Mouse (Mus musculus) liver, embryonic 11.5 days (tissue): ENCODE results near the gene G3bp1. TPM values are rescaled to one million over a fixed set of nuclear protein-coding genes. Genes with fewer than 3 reads are reported as not detected.

ENCODE experiments used
- ATAC-seq: fragments of 200-750 bp; cut with Nextera tagmentation; replicated peaks from 2 replicates; pipeline ENCODE4 v1.8.0; 2017; ENCODE audit warnings: moderate number of reproducible peaks, mild to moderate bottlenecking, moderate TSS enrichment, moderate library complexity; ENCODE audit not compliant: low FRiP score
- DNase-seq: peaks from one replicate; pipeline ENCODE4 v3.0.0-alpha.2; 2017; ENCODE audit warnings: low spot score
- H3K27ac ChIP-seq: fragments of 300-500 bp; sonication (generic); 2 replicates; pipeline ENCODE4 v1.5.1; 2014; ENCODE audit warnings: mild to moderate bottlenecking, low read depth, low read length, control low read depth
- H3K27me3 ChIP-seq: fragments of 300-500 bp; sonication (generic); replicated peaks from 2 replicates; pipeline ENCODE4 v1.6.1; 2014; ENCODE audit warnings: low read length, mixed read lengths; ENCODE audit not compliant: control insufficient read depth, insufficient read depth
- H3K36me3 ChIP-seq: fragments of 300-500 bp; sonication (generic); 2 replicates; pipeline ENCODE4 v1.6.1; 2014; ENCODE audit warnings: mild to moderate bottlenecking, low read length, moderate library complexity, mixed read lengths; ENCODE audit not compliant: control insufficient read depth, insufficient read depth
- H3K4me1 ChIP-seq: fragments of 300-500 bp; sonication (generic); replicated peaks from 2 replicates; pipeline ENCODE4 v1.6.1; 2014; ENCODE audit warnings: low read length, mixed read lengths; ENCODE audit not compliant: control insufficient read depth, insufficient read depth
- H3K4me2 ChIP-seq: fragments of 300-500 bp; sonication (generic); 2 replicates; pipeline ENCODE4 v1.6.1; 2014; ENCODE audit warnings: mild to moderate bottlenecking, control low read depth, moderate library complexity
- H3K4me3 ChIP-seq: fragments of 300-500 bp; sonication (generic); 2 replicates; pipeline ENCODE4 v1.5.1; 2014; ENCODE audit warnings: low read depth, low read length, control low read depth
- H3K9ac ChIP-seq: fragments of 300-500 bp; sonication (generic); 2 replicates; pipeline ENCODE4 v1.6.1; 2014; ENCODE audit warnings: low read depth, low read length, control low read depth
- H3K9me3 ChIP-seq: fragments of 300-500 bp; sonication (generic); 2 replicates; pipeline ENCODE4 v1.6.1; 2016; ENCODE audit warnings: low read length, inconsistent platforms, mixed read lengths; ENCODE audit not compliant: control insufficient read depth
- WGBS: fragments of 180-500 bp; shearing (Covaris S2); extraction: QIAGEN DNeasy Blood & Tissue Kit; methylation state at CpG from one replicate; pipeline ENCODE4 v1.1.7; 2014; 5-methylcytosine and 5-hydroxymethylcytosine counted together
- polyA plus RNA-seq: library from polyadenylated mRNA; unstranded; fragments of >200 nt; fragmentation: Nextera tagmentation; extraction: Ambion mirVana; gene quantifications from 2 replicates; pipeline ENCODE4 v1.2.1, GENCODE M21; 2014

Gene G3bp1
- polyA plus RNA-seq, 1 experiment from 2014 or later = 204 TPM

DNA sequence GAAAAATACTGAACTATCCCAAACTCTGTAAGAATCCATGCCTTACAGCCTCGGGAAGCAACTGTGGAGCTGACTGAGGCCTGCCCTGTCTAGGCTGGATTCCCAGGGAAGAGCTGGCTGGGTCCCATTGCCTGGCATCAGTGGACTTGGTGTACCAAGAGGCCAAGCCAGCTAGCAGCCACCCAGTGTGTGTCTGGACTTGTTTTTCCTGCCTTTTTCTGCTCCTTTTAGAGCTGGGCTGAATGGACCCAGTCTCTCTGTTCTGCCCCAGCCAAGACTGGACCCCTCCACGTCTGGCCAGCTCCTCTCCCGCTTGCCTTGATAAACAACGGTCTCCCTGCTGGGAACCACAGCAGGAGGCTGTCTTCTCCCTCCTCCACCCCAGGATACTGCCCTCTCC lies 31.5 kb upstream of the G3bp1 start:
- no peaks in the 10 kb centered on the region for H3K9me3 ChIP-seq
- H3K27ac ChIP-seq = no peak overlapping the region
- no peak overlapping the region for H3K9ac ChIP-seq
- H3K27me3 ChIP-seq = no peaks in the 10 kb centered on the region
- 52% methylated on average over 4 of the region's 4 CpGs for WGBS
- H3K4me2 ChIP-seq = no peak overlapping the region
- no peak for DNase-seq
- H3K4me3 ChIP-seq = no peak overlapping the region
- no peak for ATAC-seq
- no peaks in the 10 kb centered on the region for H3K36me3 ChIP-seq
- H3K4me1 ChIP-seq = no peaks in the 10 kb centered on the region

DNA sequence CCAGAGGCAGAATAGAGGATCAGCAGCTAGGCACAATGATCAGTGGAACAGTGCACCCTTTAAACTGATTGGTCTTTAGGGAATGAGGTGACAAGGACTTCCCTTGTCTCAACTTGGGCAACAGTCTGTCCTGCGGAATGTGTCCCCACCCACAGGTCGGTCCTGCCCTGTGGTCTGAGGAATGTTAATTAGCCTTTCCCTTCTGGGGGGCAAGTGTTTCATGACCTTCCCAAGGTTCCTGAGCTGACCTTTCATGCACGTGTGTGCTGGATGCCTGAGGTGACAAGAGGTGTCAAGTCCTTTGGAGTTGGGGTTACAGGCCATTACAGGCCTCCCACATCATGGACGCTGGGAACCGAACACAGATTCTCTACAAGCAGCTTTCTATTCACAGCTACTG lies 29.8 kb upstream of the G3bp1 start:
- Histone ChIP-seq H3K4me1 (no peaks in the 10 kb centered on the region), H3K9me3 (no peaks in the 10 kb centered on the region), H3K4me3 (no peak overlapping the region), H3K9ac (no peak overlapping the region), H3K4me2 (no peak overlapping the region), H3K36me3 (no peaks in the 10 kb centered on the region), H3K27ac (no peak overlapping the region), H3K27me3 (no peaks in the 10 kb centered on the region)
- 66% methylated on average over 5 of the region's 5 CpGs for WGBS
- DNase-seq (no peak), ATAC-seq (no peak)

DNA sequence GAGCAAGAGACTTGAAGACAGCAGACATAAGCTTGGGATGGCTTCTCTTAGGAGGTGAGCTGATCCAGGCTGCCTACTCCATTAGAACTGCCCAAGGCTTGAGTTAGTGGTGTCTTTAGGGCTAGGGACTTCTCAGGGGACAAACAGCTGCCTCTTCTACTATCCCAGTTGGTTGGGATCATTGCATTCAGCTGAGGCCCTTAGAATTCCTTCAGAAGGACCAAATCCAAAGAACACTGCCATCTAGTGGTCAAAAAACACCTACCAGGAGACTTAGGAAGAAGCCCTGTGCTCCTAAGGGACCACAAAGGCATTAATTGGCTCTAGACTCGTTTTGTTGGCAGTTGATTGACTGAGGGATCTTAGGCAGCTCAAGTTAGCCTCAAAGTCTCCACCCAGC lies 24.7 kb upstream of the G3bp1 start:
- Histone ChIP-seq H3K27ac (no peak overlapping the region), H3K4me3 (no peak overlapping the region), H3K9me3 (no peaks in the 10 kb centered on the region), H3K9ac (no peak overlapping the region), H3K4me1 (0 out of 2 replicates have a peak, but pooled peaks cover 2% of the 10 kb centered on the region), H3K27me3 (no peaks in the 10 kb centered on the region), H3K36me3 (no peaks in the 10 kb centered on the region; the same call in 1 of the 2 replicates), H3K4me2 (no peak overlapping the region)
- WGBS = 0% methylated on average over 1 of the region's 1 CpGs
- 0 out of 2 replicates have a peak, but pooled peaks have one; percentile 21 for ATAC-seq
- DNase-seq = no peak

DNA sequence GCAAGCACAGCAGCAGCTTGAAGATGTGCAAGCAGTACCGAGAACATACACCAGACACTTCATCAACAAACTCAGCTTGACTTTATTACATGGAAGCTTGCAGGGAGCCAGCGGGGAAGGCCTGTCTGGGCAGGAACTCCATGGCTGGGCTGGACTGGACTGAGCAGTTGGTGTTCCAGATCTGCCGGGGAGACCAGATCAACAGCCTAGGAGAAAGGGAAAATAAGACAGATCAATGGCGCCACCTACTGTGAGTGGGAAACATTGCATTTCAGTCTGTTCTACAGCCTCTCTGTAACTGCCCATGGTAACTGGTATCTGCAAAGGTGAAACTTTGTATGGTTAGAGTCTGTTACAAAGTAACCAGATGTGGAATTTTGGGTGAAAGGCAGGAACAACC lies 22.9 kb upstream of the G3bp1 start:
- Histone ChIP-seq H3K4me3 (no peak overlapping the region), H3K27ac (no peak overlapping the region), H3K4me2 (no peak overlapping the region), H3K27me3 (no peaks in the 10 kb centered on the region), H3K36me3 (peaks cover 4% of the 10 kb centered on the region; the same call in 1 of the 2 replicates), H3K9me3 (no peaks in the 10 kb centered on the region), H3K4me1 (0 out of 2 replicates have a peak, but pooled peaks cover 2% of the 10 kb centered on the region), H3K9ac (no peak overlapping the region)
- 31% methylated on average over 4 of the region's 4 CpGs for WGBS
- ATAC-seq = peak; percentile 53; the same call in 1 of the 2 replicates
- DNase-seq = peak; percentile 52

DNA sequence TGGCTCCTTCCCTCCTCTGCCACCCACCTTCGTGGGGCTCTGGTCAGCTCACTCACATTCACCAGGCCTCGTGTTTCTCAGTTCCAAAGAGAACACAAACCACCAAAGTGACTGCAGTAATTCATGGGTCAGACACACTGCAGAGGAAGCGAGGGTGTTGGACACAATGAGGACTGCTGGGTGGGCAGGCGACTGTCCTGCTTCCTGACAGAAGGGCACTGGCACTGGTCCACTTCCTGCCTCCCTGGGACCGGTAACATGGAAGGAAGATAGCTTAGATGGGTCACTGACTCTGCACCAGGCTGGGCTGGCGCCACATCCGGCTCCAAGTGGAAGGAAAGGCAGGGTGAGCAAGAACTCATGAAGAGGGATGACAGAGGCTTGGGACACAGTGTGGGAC lies 20.0 kb upstream of the G3bp1 start:
- 0 out of 2 replicates have a peak overlapping the region, but pooled peaks have one; percentile 13 for H3K27ac ChIP-seq

DNA sequence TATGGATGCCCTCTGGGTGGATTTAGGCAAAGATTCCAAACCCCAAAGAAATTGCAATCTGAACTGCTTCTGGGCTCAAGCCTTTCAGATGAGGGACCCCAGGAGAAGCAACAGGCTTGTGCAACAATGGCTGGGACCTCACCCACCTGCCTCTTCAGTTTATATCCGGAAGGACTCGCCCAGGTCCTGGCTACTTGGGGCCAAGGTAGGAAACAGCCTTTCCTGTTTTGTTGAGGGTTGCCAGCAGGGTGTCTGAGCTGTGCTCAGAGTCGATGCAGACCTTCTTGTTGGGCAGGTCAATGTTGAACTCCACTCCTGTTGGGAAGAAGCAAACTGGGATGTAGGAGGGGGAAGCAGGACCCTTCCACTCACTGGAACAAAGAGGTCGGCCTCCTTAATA lies 19.2 kb upstream of the G3bp1 start:
- H3K36me3 ChIP-seq = peaks cover 6% of the 10 kb centered on the region; the same call in 1 of the 2 replicates
- DNase-seq = no peak
- H3K9me3 ChIP-seq = no peaks in the 10 kb centered on the region
- 69% methylated on average over 4 of the region's 4 CpGs for WGBS
- no peak overlapping the region for H3K4me2 ChIP-seq
- no peak overlapping the region for H3K9ac ChIP-seq
- H3K4me1 ChIP-seq = peaks cover 4% of the 10 kb centered on the region; the same call in 1 of the 2 replicates
- ATAC-seq = no peak
- H3K27ac ChIP-seq = no peak overlapping the region
- H3K27me3 ChIP-seq = no peaks in the 10 kb centered on the region
- H3K4me3 ChIP-seq = no peak overlapping the region

More for the DNA sequence above, 20.0 kb upstream of the G3bp1 start:
- H3K27me3 ChIP-seq = no peaks in the 10 kb centered on the region
- H3K36me3 ChIP-seq = peaks cover 6% of the 10 kb centered on the region; the same call in 1 of the 2 replicates
- 57% methylated on average over 7 of the region's 7 CpGs for WGBS
- H3K9ac ChIP-seq = no peak overlapping the region
- H3K4me2 ChIP-seq = no peak overlapping the region
- no peaks in the 10 kb centered on the region for H3K9me3 ChIP-seq
- H3K4me1 ChIP-seq = 0 out of 2 replicates have a peak, but pooled peaks cover 4% of the 10 kb centered on the region
- DNase-seq = no peak
- ATAC-seq = no peak
- no peak overlapping the region for H3K4me3 ChIP-seq

DNA sequence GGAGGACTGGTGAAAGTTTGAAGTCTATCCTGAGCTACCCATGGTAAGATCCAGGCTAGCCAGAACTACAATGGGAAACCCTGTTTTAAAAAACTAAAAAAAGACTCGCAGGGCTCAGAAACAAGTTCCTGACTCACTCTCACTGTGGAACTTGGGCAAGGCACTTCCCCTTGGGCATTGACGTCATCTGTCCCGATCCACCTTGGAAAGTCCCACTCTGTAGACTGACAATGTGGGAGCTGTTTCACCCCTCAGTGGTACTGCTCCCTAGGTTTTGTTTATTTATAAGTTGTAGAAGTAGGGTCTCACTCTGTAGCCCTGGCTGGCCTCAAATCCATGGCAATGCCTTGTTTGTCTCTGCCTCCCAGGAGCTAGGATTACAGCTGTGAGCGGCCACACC lies 15.8 kb upstream of the G3bp1 start:
- no peaks in the 10 kb centered on the region for H3K27me3 ChIP-seq
- no peaks in the 10 kb centered on the region for H3K9me3 ChIP-seq
- H3K4me3 ChIP-seq = no peak overlapping the region
- DNase-seq = no peak
- H3K4me2 ChIP-seq = no peak overlapping the region
- 80% methylated on average over 4 of the region's 4 CpGs for WGBS
- H3K9ac ChIP-seq = no peak overlapping the region
- H3K36me3 ChIP-seq = peaks cover 6% of the 10 kb centered on the region; the same call in 1 of the 2 replicates
- no peak overlapping the region for H3K27ac ChIP-seq
- ATAC-seq = no peak
- H3K4me1 ChIP-seq = peaks cover 9% of the 10 kb centered on the region

DNA sequence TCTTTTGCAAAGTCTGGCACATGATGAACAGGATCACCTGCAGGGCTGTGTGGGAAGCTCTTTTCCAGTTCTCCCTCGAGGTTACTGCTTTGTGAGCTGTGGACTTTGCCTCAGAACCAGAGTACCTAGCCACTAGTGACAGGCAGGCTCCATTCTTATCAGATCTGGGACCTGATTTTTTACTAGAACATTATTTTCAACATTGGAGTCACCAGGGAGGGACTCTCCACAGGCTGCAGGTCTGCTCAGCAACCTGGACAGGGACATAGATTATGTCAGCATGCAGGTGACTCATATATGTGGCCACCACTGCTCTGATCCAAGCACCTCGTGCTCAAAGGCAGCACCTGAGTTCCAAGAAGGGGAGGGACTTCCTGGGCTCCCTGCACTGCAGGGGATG lies 14.3 kb upstream of the G3bp1 start:
- no peak overlapping the region for H3K4me3 ChIP-seq
- H3K4me1 ChIP-seq = peaks cover 22% of the 10 kb centered on the region
- WGBS = 61% methylated on average over 2 of the region's 2 CpGs
- DNase-seq = no peak
- no peak for ATAC-seq
- peaks cover 6% of the 10 kb centered on the region; the same call in 1 of the 2 replicates for H3K36me3 ChIP-seq
- no peak overlapping the region for H3K4me2 ChIP-seq
- H3K27ac ChIP-seq = no peak overlapping the region
- H3K9me3 ChIP-seq = no peaks in the 10 kb centered on the region
- no peak overlapping the region for H3K9ac ChIP-seq
- H3K27me3 ChIP-seq = no peaks in the 10 kb centered on the region

DNA sequence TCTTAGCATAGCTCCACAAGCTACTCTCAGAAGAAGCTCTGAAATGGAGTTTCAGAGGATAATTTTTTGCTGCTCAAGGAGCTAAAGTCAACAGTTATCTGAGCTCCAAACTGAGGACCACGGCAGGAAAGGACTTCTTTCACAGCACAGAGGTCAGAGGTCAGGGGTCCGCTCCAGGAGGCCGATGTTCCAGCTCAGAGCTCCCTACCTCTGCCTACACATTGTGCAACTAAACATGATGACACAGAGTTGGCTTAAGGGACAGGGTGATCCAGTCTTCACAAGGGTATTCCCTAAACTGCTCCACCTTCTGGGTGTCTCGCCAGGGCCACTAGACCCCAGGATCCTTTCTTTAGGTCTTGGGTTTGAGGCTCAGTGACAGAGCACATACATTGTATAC lies 11.0 kb upstream of the G3bp1 start:
- Histone ChIP-seq H3K4me2 (no peak overlapping the region), H3K27me3 (no peaks in the 10 kb centered on the region), H3K27ac (no peak overlapping the region), H3K36me3 (no peaks in the 10 kb centered on the region; the same call in 1 of the 2 replicates), H3K4me1 (peaks cover 30% of the 10 kb centered on the region), H3K9me3 (no peaks in the 10 kb centered on the region), H3K9ac (no peak overlapping the region), H3K4me3 (no peak overlapping the region)
- 55% methylated on average over 4 of the region's 4 CpGs for WGBS
- no peak for ATAC-seq
- no peak for DNase-seq
